Mouse (Mus musculus): Measurements from ENCODE around the gene Ppp2r3a. TPM values are rescaled to one million over a fixed set of nuclear protein-coding genes. Genes with fewer than 3 reads are reported as not detected.

The Ppp2r3a gene
- 0.53 and 0.66 TPM in 2 replicates for polyA plus RNA-seq (2012; rRNA removed)

DNA sequence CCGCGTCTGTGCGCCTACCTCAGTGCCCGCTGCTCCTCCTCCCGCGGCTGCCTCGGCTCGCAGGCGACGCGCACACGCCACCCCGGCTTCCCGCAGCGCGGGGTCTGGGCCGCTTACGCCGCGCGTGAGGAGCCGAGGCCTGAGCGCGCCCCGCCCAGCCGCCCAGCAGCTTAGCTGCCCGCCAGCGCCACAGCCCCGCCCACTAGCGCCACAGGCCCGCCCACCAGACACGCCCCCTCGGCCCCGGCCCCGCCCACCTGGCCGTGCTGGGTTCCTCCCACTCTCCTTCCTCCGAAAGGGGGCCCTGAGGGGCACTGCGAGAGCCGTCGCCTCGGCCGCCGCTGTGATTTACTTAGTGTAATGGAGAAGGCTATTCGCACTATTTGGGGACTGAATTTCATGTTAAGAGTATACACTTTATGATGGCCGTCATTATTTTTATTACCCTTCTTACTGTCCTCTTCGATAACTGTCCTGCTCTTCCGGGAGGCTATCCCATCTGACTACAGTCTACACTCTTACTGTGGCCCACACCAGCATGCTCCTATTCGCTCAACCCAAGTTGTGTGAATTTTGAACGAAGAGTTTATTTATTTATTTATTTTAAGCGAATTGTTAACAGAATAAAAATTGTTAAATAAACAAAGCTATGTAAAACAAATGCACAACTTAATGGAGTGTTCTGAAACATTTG is at the start of gene Ppp2r3a:
Gene Ppp2r3a (minus strand): TSS at position 152 of the 694 bp plus-strand sequence.

DNA sequence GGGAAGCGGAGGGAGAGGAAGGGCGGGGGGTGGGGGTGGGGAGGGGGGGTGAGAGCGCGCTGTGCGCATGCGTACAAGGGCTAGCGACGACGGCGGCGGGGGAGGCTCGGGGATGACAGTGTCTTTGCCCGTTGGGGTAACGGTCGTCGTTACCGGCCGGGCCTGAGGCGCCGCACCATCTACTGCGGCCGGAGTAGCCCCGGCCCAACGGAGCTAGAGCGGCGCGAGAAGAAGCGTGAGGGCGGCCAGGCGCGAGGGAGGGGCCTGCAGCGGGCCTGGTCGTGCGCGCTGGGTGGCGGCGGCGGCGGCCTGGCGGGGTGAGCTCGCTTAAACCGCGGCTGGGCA is 177.6 kb downstream of the Ppp2r3a start, which contains the start of gene Msl2:
Gene Msl2 (plus strand): TSS at position 115 of the 345 bp plus-strand sequence.

Other genes starting within 250 kb of the Ppp2r3a start
- 32.4 and 33.5 TPM in 2 replicates for gene Pccb, start 216.9 kb downstream of the Ppp2r3a start, polyA plus RNA-seq (2012; rRNA removed)
- 8.7 and 13.5 TPM in 2 replicates for gene Msl2, start 177.7 kb downstream of the Ppp2r3a start, polyA plus RNA-seq (2012; rRNA removed)